Mouse (Mus musculus) kidney, adult 2 months (tissue): Measurements from ENCODE around the gene Arhgap29.

Source experiments
- CTCF ChIP-seq: fragments of 200-500 bp; conservative IDR thresholded peaks from 2 replicates; pipeline ENCODE4 v1.5.1; 2011; ENCODE audit warnings: low read depth, mild to moderate bottlenecking, control low read depth, low read length, moderate library complexity, mixed read lengths; ENCODE audit not compliant: insufficient read depth, insufficient read length
- POLR2A ChIP-seq: fragments of 200-500 bp; IDR thresholded peaks from one replicate; pipeline ENCODE4 v1.6.1; 2011; ENCODE audit warnings: low read depth, low read length, control low read depth

DNA sequence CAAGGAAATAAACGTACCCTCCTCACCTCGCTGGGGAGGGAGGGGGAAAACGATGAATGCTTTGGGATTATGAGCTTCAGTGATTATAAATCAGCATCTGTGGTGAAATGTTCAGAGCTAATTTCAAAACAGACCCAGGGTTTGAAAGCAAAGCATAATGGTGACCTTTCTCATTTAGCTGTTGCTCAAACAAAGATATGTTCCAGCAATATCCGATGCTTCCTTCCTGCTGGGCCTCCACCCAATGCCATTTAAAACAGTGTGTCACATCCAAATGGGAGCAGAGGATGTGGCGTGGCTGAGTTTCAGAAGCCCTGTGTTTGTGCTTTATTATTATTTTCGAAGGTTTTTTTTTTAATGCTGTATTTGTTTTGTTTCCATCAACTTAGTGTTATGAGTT is 37.1 kb upstream of the Arhgap29 start:
- TF ChIP-seq CTCF (no peak), POLR2A (no peak)
